Mouse (Mus musculus) intestine, embryonic 16.5 days (tissue): ENCODE measurements around the gene Olfr448. TPM values are rescaled to one million over a fixed set of nuclear protein-coding genes. Genes with fewer than 3 reads are reported as not detected.

Experiments
- ATAC-seq: fragments of 200-750 bp; cut with Nextera tagmentation; 2 replicates; pipeline ENCODE4 v1.8.0; 2017; ENCODE audit warnings: moderate TSS enrichment, moderate library complexity
- H3K27ac ChIP-seq: fragments of 300-500 bp; sonication (generic); 2 replicates; pipeline ENCODE4 v1.5.1; 2014; ENCODE audit warnings: mild to moderate bottlenecking, low read length
- H3K27me3 ChIP-seq: fragments of 300-500 bp; sonication (generic); replicated peaks from 2 replicates; pipeline ENCODE4 v1.6.1; 2014; ENCODE audit warnings: low read length, control low read depth, mixed read lengths; ENCODE audit not compliant: control insufficient read depth, insufficient read depth
- H3K36me3 ChIP-seq: fragments of 300-500 bp; sonication (generic); 2 replicates; pipeline ENCODE4 v1.6.1; 2014; ENCODE audit warnings: low read length, control low read depth; ENCODE audit not compliant: control insufficient read depth, insufficient read depth
- H3K4me1 ChIP-seq: fragments of 300-500 bp; sonication (generic); 2 replicates; pipeline ENCODE4 v1.6.1; 2014; ENCODE audit warnings: low read length, control low read depth, mixed read lengths; ENCODE audit not compliant: control insufficient read depth, insufficient read depth
- H3K4me2 ChIP-seq: fragments of 300-500 bp; sonication (generic); 2 replicates; pipeline ENCODE4 v1.6.1; 2014; ENCODE audit warnings: low read depth, low read length, control low read depth
- H3K4me3 ChIP-seq: fragments of 300-500 bp; sonication (generic); 2 replicates; pipeline ENCODE4 v1.5.1; 2014; ENCODE audit warnings: mild to moderate bottlenecking, low read length
- H3K9ac ChIP-seq: fragments of 300-500 bp; sonication (generic); 2 replicates; pipeline ENCODE4 v1.6.1; 2014; ENCODE audit warnings: low read depth, low read length
- H3K9me3 ChIP-seq: fragments of 300-500 bp; sonication (generic); 2 replicates; pipeline ENCODE4 v1.6.1; 2016; ENCODE audit warnings: low read length, control low read depth; ENCODE audit not compliant: control insufficient read depth
- WGBS: fragments of 180-500 bp; shearing (Covaris S2); extraction: QIAGEN DNeasy Blood & Tissue Kit; methylation state at CpG from one replicate; pipeline ENCODE4 v1.1.7; 2014; 5-methylcytosine and 5-hydroxymethylcytosine counted together
- polyA plus RNA-seq: library from polyadenylated mRNA; unstranded; fragments of >200 nt; fragmentation: Nextera tagmentation; extraction: Ambion mirVana; gene quantifications from 2 replicates; pipeline ENCODE4 v1.2.1, GENCODE M21; 2015

Olfr448 gene
- polyA plus RNA-seq = not detected in 2 replicates

- no peaks in the 10 kb centered on the region for H3K36me3 ChIP-seq
- H3K27me3 ChIP-seq = no peaks in the 10 kb centered on the region
- H3K9me3 ChIP-seq = no peaks in the 10 kb centered on the region
- ATAC-seq = no peak
- H3K4me2 ChIP-seq = no peak within 1 kb of the TSS
- H3K27ac ChIP-seq = no peak within 1 kb of the TSS
- H3K4me1 ChIP-seq = no peaks in the 10 kb centered on the region
- H3K9ac ChIP-seq = no peak within 1 kb of the TSS
- H3K4me3 ChIP-seq = no peak within 1 kb of the TSS
- WGBS = 89% methylated on average over 1 of the region's 1 CpGs
Observed at GRCm38 (mm10) chr6:42890141-42890540, at the start of gene Olfr448. Gene Olfr448, plus strand, starts transcription at chr6:42890441.

- no peak; the same call in 1 of the 2 replicates for ATAC-seq
- 11% methylated on average over 4 of the region's 4 CpGs for WGBS
- Histone ChIP-seq H3K36me3 (no peaks in the 10 kb centered on the region), H3K27me3 (no peaks in the 10 kb centered on the region), H3K9me3 (no peaks in the 10 kb centered on the region), H3K4me2 (no peak overlapping the region), H3K27ac (no peak overlapping the region), H3K4me1 (no peaks in the 10 kb centered on the region), H3K4me3 (no peak overlapping the region), H3K9ac (no peak overlapping the region)
Observed at GRCm38 (mm10) chr6:42860222-42860819, 29.9 kb upstream of the Olfr448 start.

- H3K27ac ChIP-seq = no peak overlapping the region
- 90% methylated on average over 3 of the region's 3 CpGs for WGBS
- H3K36me3 ChIP-seq = no peaks in the 10 kb centered on the region
- ATAC-seq = no peak
- H3K9ac ChIP-seq = no peak overlapping the region
- no peaks in the 10 kb centered on the region for H3K27me3 ChIP-seq
- no peaks in the 10 kb centered on the region for H3K9me3 ChIP-seq
- no peak overlapping the region for H3K4me2 ChIP-seq
- no peak overlapping the region for H3K4me3 ChIP-seq
- H3K4me1 ChIP-seq = no peaks in the 10 kb centered on the region
Observed at GRCm38 (mm10) chr6:42869695-42870094, 20.5 kb upstream of the Olfr448 start.

- no peak overlapping the region for H3K27ac ChIP-seq
- H3K36me3 ChIP-seq = no peaks in the 10 kb centered on the region
- H3K27me3 ChIP-seq = no peaks in the 10 kb centered on the region
- H3K4me2 ChIP-seq = no peak overlapping the region
- no peak overlapping the region for H3K4me3 ChIP-seq
- ATAC-seq = no peak
- no peaks in the 10 kb centered on the region for H3K4me1 ChIP-seq
- no peak overlapping the region for H3K9ac ChIP-seq
- H3K9me3 ChIP-seq = no peaks in the 10 kb centered on the region
Observed at GRCm38 (mm10) chr6:42876323-42876722, 13.9 kb upstream of the Olfr448 start.

GRCm38 (mm10) chr6:42900345-42900744 lies 10.1 kb downstream of the Olfr448 start:
- Histone ChIP-seq H3K4me3 (no peak overlapping the region), H3K4me2 (no peak overlapping the region), H3K4me1 (no peaks in the 10 kb centered on the region), H3K9ac (no peak overlapping the region), H3K27me3 (no peaks in the 10 kb centered on the region), H3K9me3 (no peaks in the 10 kb centered on the region), H3K27ac (no peak overlapping the region), H3K36me3 (no peaks in the 10 kb centered on the region)
- ATAC-seq = no peak
- 7% methylated on average over 1 of the region's 1 CpGs for WGBS

- H3K9me3 ChIP-seq = no peaks in the 10 kb centered on the region
- no peak within 1 kb of the TSS for H3K27ac ChIP-seq
- no peak within 1 kb of the TSS for H3K4me3 ChIP-seq
- H3K27me3 ChIP-seq = no peaks in the 10 kb centered on the region
- no peak within 1 kb of the TSS for H3K4me2 ChIP-seq
- H3K36me3 ChIP-seq = no peaks in the 10 kb centered on the region
- ATAC-seq = no peak
- H3K9ac ChIP-seq = no peak within 1 kb of the TSS
- H3K4me1 ChIP-seq = no peaks in the 10 kb centered on the region
Observed at GRCm38 (mm10) chr6:42908578-42908977, 18.3 kb downstream of the Olfr448 start, which contains the start of gene Olfr447. Gene Olfr447, plus strand, starts transcription at chr6:42908878.

- WGBS = 63% methylated on average over 2 of the region's 2 CpGs
- ATAC-seq = no peak
Observed at GRCm38 (mm10) chr6:42921077-42921476, 30.8 kb downstream of the Olfr448 start, which contains the start of gene Olfr446. Gene Olfr446, plus strand, starts transcription at chr6:42921377.

More at GRCm38 (mm10) chr6:42921077-42921476, 30.8 kb downstream of the Olfr448 start, which contains the start of gene Olfr446:
- Histone ChIP-seq H3K9me3 (no peaks in the 10 kb centered on the region), H3K9ac (no peak within 1 kb of the TSS), H3K4me2 (no peak within 1 kb of the TSS), H3K4me1 (no peaks in the 10 kb centered on the region), H3K36me3 (no peaks in the 10 kb centered on the region), H3K27ac (no peak within 1 kb of the TSS), H3K4me3 (no peak within 1 kb of the TSS), H3K27me3 (no peaks in the 10 kb centered on the region)

Other genes starting within 250 kb of the Olfr448 start
- 5.4 and 5.6 TPM in 2 replicates for gene Tcaf2, start 245.2 kb upstream of the Olfr448 start, polyA plus RNA-seq
- gene Tcaf1, start 180.4 kb upstream of the Olfr448 start, polyA plus RNA-seq = 40.8 and 44.6 TPM in 2 replicates
- not detected in 2 replicates for gene Olfr453, start 151.1 kb upstream of the Olfr448 start, polyA plus RNA-seq
- gene Olfr38, start 134.0 kb upstream of the Olfr448 start, polyA plus RNA-seq = not detected in 2 replicates
- not detected in 2 replicates for gene Olfr452, start 105.3 kb upstream of the Olfr448 start, polyA plus RNA-seq
- not detected in 2 replicates for gene Olfr450, start 78.5 kb upstream of the Olfr448 start, polyA plus RNA-seq
- not detected in 2 replicates for gene Olfr449, start 56.1 kb upstream of the Olfr448 start, polyA plus RNA-seq
- not detected in 2 replicates for gene Olfr447, start 18.4 kb downstream of the Olfr448 start, polyA plus RNA-seq
- gene Olfr446, start 30.9 kb downstream of the Olfr448 start, polyA plus RNA-seq = not detected in 2 replicates
- not detected in 2 replicates for gene Olfr444, start 58.6 kb downstream of the Olfr448 start, polyA plus RNA-seq
- gene Olfr441, start 215.9 kb downstream of the Olfr448 start, polyA plus RNA-seq = not detected in 2 replicates